Mouse (Mus musculus) liver, adult (tissue): Measurements from ENCODE around the gene Hivep1.

Experiments
- GATA4 ChIP-seq: IDR thresholded peaks from 2 replicates; pipeline ENCODE4 v1.6.1; 2014; ENCODE audit warnings: mild to moderate bottlenecking, low read length; ENCODE audit not compliant: insufficient replicate concordance

Gene Hivep1

DNA sequence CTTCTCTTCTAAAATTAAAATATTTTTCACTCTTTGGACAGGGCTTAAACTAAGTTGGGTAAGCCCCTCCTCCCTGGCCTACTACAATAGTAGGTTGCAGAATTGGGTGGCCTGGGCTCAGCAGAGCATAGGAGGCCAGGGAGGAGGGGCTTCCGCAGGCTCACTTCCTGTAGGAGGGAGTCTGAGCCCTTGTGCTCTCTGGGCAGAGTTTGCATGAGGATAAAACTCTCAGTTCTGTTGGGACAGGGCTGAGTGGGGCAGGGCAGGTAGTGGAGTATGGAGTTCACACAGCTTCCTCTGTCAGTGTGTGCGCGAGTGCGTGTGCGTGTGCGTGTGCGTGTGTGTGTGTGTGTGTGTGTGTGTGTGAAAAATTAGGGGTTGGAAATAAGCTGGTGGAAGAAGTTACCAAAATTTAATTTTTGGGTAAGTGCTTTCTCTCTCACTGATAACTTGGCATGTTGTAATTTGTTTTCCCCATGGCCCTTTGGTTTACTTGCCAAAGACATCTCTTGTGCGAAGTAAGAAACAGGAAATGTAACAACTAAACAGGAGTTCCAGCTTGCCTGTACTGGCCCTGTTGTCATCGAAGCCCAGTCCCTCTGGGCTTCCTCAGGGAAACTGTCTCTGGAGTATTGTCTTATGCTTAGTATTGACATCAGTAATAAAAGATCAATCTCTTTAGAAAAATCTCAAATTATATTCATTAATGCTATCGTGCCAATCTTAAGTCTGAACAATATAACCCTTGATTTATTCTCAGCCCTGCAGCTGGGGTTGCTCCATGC is 9.2 kb downstream of the Hivep1 start:
- TF ChIP-seq GATA4 = no peak

DNA sequence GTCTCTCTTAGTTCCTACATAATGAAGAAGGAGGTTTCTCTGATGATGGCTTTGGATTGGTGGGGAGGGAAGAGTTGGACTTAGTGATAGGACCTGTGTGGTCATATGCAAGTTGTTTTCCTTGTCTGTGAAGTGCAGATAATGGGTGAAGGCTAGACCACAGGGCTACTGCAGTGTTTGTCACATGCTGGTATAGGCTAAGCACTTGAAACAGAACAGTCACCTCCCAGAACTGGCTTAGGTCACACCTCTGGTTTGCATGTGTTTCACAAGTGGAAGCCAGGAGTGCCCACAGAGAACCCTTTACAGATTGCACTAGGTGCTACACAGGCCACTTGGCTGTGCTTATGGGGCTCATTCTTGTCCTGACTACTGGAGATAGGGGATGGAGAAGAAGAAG is 12.4 kb downstream of the Hivep1 start:
- no peak for TF ChIP-seq GATA4

DNA sequence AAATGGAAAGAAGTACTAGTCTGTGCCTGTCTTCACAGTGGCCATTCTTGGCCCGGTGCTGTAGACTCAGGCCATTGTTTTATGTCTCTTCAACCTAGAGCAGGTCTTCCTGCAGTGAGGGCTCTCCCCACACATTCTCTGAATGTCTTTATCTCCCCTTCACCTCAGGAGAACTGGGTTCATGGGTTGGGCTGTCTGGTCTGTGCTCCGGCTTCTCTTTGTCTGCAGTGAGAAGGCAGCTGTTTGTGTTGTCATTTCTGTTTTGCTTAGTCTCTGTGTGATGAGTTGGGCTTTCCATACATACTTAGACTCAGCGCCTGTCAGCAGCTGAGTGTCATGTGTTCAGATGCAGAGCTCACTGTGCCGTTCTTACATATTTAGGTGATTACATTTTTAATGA is 18.4 kb downstream of the Hivep1 start:
- TF ChIP-seq GATA4 = no peak

DNA sequence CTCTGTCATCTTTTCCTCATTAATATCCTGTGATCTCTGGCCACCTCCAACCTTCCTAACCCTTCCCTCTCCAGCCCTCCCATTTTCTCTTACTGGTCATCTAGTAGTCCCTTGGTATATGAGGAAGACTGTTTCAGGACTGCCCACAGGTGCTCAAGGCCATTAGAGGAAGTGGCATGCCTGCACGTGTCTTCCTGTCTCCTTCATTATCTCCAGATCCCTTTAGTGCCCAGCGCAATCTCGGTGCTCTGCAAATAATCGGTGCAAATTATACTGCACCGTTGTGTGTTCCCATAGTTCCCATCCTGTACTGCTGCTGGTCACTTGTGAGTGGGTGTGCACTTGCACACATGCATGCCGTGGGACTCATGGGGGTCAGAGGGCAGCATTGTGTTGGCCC is 19.2 kb downstream of the Hivep1 start:
- TF ChIP-seq GATA4 = no peak

DNA sequence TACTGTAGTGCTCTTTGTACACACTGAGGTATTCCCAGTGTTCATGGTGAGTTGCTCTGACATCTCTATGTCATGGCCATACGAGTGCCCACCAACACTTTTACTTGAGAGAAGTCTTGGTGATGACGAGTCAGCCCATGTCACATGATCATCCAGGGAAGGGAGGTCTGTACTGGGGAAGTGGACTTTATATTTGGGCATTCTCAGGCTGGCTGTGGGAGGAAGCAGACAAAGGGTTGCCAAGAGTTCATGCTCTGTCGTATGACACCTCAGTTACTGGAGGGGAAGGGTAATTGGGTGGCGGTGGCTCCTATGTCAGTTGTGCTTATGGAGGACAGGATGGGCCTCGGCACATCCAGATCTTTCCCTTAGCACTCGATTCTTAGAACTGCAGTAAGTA is 21.5 kb downstream of the Hivep1 start:
- no peak for TF ChIP-seq GATA4

DNA sequence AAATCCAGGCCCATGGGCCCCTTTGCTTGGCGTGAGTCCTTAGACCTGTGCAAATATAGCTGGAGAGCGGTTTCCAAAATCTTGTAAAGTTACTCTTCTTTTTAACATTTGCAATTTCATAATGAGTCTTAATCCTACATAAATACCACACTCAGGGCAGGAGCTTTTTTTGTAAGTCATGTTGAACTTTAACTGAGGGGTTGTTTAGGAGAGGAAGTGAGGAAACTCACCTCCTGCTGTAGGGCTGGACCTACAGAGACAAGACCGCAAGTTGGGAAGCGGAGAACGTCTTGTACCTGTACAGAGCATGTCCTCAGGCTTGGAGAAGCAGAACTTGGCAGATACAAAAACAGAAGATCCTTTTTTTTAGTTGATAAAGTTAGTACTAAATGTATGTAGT is 23.7 kb downstream of the Hivep1 start:
- no peak for TF ChIP-seq GATA4

DNA sequence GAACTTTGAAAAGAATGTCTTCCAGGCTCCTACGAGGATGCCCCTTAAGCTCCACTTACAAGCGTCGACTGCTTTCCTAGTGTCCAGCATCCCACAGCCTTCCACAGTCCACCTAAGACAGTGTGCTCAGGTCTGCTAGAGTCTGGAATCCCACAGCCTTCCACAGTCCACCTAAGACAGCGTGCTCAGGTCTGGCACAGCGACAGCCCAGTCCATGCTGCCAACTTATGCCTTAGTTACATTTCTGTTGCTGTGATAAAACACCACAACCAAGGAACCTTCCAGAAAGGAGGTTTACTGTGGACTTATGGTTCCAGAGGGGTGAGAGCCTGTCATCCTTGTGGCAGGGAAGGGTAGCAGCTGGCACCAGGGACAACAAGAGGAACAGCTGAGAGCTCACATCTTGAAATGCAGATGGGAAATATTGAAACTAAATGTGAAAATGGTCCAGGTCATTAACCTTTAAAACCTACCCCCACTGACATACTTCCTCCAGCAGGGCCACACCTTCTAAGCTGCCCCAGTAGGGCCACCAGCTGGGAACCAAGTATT is 25.0 kb downstream of the Hivep1 start:
- no peak for TF ChIP-seq GATA4

DNA sequence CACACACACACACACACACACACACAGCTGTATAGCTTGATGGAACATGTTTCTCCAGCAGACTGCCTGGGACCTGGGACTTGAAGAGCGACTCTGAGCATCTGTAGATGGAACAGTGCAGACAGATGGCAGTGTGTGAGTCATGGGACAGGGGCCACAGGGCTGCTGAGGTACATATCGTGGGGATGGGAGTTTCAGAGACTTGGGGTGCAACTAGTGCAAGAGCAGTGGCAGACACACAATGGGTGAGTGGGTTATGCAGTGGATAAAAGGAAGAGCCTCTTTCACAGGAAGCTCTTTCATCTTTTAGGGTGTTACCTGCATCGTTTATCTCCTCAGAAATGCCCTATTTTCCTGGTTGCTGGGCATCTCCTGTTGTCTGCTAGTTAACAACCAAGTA is 25.8 kb downstream of the Hivep1 start:
- TF ChIP-seq GATA4 = no peak

DNA sequence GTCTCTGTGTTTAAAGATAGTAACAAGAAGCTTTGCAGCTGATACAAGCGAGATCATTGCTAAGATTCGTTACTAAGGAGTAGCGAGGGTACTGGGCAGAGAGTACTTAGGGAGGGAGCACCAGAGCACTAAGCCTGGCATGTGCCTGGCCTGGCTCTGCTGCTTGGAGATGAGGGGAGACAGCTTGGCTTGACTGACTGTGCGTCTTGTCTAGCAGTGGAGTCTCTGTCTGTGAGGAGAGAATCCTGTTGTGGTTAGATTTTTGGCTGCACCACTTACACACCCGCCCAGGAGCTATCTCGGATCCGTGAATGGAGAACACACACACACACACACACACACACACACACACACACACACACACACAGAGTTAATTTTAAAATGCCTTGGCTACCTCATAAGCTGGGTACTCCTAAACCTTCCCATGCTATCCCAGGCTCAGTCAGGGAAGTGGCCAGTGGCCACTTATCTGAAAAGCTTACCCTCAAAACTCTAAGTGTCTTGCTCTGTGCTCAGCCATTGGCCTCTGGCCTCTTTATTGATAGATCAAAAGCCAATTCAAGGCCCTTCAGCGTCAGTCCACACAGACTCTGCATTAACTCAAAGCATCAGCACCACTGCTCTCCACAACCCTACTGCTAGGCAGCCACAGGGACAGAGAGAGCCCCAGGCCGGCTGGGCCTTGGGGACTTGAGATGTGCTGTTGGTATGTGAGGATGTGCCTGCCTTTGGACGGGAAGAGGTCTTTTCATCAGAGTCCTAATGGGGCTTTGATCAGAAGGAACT is 28.5 kb downstream of the Hivep1 start:
- TF ChIP-seq GATA4 = no peak

DNA sequence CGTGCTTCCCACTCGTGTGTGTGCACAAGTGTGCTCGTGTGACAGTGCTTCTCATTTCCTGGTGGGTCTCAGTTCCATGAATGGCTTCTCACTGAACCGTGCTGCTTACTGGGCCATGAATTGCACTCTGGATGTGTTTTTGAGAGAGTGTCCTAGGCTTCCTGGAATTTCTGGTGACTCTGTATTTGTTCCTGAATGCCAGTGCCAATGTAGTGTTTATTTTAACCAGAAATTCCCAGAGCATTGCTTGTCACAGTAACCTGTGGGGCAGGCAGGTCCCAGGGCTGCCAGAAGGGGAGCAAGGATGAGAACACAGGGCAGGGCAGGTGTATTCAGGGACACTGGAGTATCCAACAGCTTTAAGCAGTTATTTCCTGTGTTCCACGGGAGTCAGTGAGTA is 36.5 kb downstream of the Hivep1 start:
- no peak for TF ChIP-seq GATA4

DNA sequence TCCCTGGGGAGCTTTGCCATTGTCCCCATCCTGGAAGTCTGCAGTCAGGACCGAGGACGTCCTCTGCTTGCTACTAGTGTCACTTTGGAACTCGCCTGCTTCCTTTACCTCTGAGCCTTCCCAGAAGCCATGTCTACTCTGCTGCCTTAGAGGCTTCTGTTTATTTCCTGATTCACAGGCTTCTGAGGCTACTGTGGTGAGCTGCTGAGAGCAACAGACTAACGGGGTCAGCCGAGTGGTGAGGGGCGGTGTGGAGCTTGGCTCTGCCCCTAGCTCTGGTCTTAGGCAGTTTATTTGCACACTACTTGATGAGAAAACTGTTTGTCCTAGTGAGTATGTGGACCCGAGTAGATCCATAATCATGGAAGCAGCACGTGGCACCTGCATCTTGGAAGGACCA is 37.2 kb downstream of the Hivep1 start:
- no peak for TF ChIP-seq GATA4

DNA sequence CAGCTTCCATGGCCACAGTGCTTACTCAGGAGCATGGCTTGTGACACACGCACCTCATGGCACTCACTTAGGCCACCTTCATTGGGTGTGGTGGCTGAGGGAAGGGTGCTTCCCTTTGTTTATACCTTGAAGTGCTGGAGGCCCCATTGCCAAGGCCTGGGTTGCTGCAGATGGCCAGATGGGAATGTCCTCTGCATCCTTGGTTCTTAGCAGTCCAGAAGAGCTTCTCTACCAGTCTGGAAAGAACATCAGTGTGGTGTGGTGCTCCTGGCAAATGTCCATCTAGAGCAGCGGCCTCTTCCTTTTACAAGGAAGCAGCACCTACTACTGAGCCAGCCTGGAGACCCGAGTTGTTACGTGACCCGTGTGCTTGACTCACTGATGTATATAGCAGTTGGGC is 38.9 kb downstream of the Hivep1 start:
- TF ChIP-seq GATA4 = no peak

DNA sequence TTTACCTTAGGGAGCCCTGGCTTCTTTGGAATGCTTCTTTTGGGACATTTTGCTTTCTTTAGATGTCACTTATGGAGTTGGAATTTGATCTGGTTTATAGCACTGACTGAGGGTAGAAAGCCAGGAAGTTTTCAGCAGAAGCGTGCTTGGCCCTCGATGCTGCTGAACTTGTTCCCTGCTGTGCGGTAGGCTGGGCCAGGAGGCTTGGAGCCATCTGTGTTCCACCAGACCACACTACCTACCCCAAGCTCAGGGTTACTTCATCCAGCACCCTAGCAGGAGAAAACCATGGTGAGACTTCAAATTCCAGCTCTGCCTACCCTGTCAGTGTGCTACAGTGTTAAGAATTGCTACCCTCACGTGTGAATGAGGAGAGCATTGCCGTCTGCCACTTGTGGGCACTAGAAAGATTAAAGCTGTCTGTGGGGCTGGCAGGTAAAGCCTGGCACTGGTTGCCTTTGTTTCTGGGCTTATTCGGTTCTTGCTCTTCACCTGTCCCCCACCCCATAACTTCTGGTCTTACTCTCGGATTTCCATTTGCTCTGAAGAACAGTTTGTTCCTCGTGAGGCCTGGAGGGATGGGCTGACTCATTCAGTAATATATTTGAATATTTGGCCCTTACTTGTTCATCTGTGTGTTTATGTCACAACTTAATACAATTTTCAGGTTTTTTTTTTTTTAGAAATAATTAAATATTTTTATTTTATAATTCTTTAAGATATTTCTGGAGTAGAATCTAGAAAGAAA is 40.7 kb downstream of the Hivep1 start:
- TF ChIP-seq GATA4 = no peak

DNA sequence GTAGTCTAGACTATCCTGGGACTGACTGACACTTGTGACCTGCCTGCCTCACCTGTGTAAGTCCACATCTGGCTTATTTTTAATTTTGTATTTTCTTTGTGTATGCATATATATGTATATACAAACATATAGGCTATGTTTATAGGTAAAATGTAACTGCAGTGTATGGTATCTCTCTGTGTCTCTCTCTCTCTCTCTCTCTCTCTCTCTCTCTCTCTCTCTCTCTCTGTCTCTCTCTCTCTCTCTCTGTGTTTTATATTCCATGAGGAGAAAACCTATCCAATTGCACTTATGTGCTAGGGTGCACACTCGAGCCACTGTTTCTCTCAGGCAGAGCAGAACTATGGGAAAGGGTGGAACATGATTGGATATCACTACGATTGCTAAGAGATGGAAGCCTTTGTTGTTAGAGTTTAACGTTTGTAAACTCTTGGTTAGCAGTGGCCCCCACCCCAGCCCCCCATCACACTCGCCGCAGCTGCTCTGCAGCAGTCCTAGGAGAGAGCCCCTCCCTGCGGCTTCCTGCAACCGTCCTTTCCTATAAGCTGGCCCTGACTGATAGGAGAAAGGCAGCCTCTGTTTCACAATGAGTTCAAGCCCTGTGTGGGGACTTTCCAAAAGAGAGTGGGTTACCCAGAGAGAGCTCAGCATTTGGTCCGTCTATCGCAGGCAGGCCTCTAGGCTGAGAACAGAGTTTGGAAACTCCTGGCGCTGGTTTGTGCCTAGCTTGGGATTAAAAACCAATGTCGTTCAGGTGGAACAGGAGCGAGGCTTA is 41.6 kb downstream of the Hivep1 start:
- no peak for TF ChIP-seq GATA4

DNA sequence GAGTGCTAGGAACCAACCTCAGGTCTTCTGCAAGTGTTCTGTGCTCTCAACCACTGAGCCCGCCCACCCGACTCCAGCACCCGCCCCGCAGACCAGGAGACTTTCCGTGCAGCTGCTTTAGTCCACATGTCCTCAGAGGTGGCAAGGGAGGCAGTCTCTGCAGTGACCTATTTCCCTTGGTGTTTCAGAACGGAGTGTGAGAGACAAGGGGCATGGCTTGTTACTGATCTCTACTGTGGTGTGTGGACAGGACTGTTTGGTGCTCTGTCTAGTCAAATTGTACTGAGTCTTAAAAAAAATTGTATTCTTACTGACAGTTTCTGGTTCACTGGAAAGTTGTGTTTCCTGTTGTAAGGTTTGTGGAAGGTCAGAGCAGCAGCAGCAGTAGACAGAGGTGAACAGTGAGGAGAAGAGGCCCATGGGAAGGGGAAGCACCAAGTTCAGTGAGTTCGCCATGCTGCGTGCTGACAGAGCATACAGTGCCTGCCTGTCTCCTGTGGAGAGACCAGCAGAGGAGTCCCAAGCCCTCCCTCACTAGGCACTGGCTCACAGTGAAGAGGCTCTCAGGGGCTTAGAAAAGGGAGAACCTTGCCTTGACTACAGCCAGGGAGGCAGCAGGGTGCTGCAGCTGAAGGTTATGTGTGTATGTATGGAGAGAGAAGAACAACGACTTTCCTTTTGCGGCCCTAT is 44.1 kb downstream of the Hivep1 start:
- no peak for TF ChIP-seq GATA4

DNA sequence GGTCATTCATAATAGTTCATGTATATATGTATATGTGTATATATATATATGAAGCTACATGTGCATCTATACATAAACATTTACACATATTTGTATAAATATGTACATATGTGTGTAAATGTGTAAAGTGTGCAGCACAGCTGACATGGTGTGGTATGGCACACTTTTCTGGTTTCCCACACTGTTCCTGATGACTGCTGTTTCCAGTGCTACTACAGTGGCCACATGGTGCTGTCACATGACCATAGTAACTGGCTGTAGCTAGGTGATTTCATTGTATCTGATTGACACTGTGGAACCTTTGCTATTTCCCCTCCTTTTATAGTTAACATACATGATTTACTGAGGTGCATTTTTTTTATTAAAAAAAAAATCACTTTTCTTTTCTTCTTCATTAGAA is 45.3 kb downstream of the Hivep1 start:
- no peak for TF ChIP-seq GATA4
